Mouse (Mus musculus) testis, adult 2 months (tissue): Measurements from ENCODE around the gene Lars2. TPM values are rescaled to one million over a fixed set of nuclear protein-coding genes. Genes with fewer than 3 reads are reported as not detected.

Source experiments
- H3K27ac ChIP-seq: fragments of 200-500 bp; 2 replicates; pipeline ENCODE4 v1.5.1; 2012; ENCODE audit warnings: low read depth, low read length; ENCODE audit not compliant: control insufficient read depth, insufficient read depth
- H3K27me3 ChIP-seq: fragments of 200-500 bp; 2 replicates; pipeline ENCODE4 v1.6.1; 2012; ENCODE audit warnings: mild to moderate bottlenecking, low read length, moderate library complexity; ENCODE audit not compliant: control insufficient read depth, insufficient read depth
- H3K36me3 ChIP-seq: fragments of 200-500 bp; 2 replicates; pipeline ENCODE4 v1.6.1; 2012; ENCODE audit warnings: mild to moderate bottlenecking, low read length; ENCODE audit not compliant: control insufficient read depth, insufficient read depth
- H3K4me1 ChIP-seq: fragments of 200-500 bp; 2 replicates; pipeline ENCODE4 v1.6.1; 2012; ENCODE audit warnings: low read length; ENCODE audit not compliant: control insufficient read depth, insufficient read depth
- H3K4me3 ChIP-seq: fragments of 200-500 bp; 2 replicates; pipeline ENCODE4 v1.5.1; 2012; ENCODE audit warnings: low read depth, mild to moderate bottlenecking, low read length, moderate library complexity, mixed read lengths; ENCODE audit not compliant: control insufficient read depth
- CTCF ChIP-seq: fragments of 200-500 bp; IDR thresholded peaks from 2 replicates; pipeline ENCODE4 v1.5.1; 2012; ENCODE audit warnings: low read depth, mild to moderate bottlenecking, inconsistent platforms, low read length, moderate library complexity; ENCODE audit not compliant: control insufficient read depth, insufficient read depth, insufficient replicate concordance
- POLR2A ChIP-seq: fragments of 200-500 bp; IDR thresholded peaks from 2 replicates; pipeline ENCODE4 v1.6.1; 2012; ENCODE audit warnings: low read depth, mild to moderate bottlenecking, inconsistent platforms, low read length, moderate library complexity; ENCODE audit not compliant: control insufficient read depth
- polyA plus RNA-seq: library from polyadenylated mRNA; depleted of rRNA; stranded (reverse); fragments of >200 nt; gene quantifications from 2 replicates; pipeline ENCODE4 v1.2.3, GENCODE M21; 2012

Lars2 gene
- polyA plus RNA-seq, 1 experiment, result 685 TPM

DNA sequence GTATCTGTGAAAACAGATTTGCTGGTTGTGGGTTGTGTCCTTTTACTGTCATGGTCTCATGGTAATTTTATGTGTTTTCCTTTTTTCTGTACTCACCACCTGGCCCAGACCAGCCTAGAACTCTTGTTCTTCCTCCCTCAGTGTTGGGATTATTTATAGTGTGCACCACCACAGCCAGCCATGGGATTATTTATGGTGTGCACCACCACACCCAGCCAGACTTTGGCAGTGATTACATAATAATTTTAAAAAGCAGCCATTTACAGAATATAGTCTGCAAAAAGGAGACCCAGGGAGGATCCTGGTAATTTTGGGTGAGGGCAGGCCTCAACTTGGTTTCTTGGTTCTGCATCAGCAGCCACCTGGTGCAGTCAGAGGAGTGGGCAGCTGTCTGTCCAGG, 81.9 kb downstream of the Lars2 start:
- TF ChIP-seq CTCF (no peak), POLR2A (no peak)
- no peaks in the 10 kb centered on the region for H3K4me1 ChIP-seq
- H3K36me3 ChIP-seq, result no peaks in the 10 kb centered on the region
- H3K27ac ChIP-seq, result no peak overlapping the region
- H3K4me3 ChIP-seq, result no peak overlapping the region
- H3K27me3 ChIP-seq, result no peaks in the 10 kb centered on the region

DNA sequence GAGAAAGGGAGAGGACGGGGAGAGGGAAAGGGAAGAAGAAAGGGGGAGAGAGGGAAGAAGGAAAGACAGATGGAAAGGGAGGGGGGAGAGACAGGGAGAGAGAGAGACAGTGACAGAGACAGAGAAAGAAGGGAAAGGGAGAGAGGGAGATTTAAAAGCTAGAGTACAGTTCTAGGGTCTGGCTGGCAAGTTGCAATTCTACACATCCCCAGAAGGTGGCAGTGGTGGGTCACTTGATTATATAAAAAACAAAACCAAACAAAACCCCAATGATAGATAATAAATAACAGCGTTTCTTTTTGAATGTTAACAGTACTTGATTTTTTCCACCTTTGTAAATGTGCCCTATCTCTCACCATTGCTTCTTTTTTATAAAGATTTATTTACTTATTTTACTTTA, 83.4 kb downstream of the Lars2 start:
- Histone ChIP-seq H3K36me3 (no peaks in the 10 kb centered on the region), H3K27me3 (no peaks in the 10 kb centered on the region), H3K4me3 (no peak overlapping the region), H3K4me1 (no peaks in the 10 kb centered on the region), H3K27ac (no peak overlapping the region)
- no peak for TF ChIP-seq POLR2A
- TF ChIP-seq CTCF, result no peak

DNA sequence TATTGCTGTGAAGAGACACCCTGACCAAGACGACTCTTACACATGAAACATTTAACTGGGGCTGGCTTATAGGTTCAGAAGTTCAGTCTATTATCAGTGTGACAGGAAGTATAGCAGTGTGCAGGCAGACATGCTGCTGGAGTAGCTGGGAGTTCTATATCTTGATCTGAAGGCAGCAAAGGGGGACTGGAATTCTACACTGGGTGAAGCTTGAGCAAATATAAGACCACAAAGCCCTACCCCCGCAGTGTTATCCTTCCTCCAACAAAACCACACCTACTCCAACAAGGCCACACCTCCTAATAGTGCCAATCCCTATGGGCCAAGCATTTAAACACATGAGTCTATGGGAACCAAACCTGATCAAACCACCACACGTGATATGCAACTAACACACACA, 85.0 kb downstream of the Lars2 start:
- no peaks in the 10 kb centered on the region for H3K36me3 ChIP-seq
- no peak overlapping the region for H3K4me3 ChIP-seq
- TF ChIP-seq POLR2A, result no peak
- TF ChIP-seq CTCF, result no peak
- no peaks in the 10 kb centered on the region for H3K4me1 ChIP-seq
- no peak overlapping the region for H3K27ac ChIP-seq
- H3K27me3 ChIP-seq, result no peaks in the 10 kb centered on the region

DNA sequence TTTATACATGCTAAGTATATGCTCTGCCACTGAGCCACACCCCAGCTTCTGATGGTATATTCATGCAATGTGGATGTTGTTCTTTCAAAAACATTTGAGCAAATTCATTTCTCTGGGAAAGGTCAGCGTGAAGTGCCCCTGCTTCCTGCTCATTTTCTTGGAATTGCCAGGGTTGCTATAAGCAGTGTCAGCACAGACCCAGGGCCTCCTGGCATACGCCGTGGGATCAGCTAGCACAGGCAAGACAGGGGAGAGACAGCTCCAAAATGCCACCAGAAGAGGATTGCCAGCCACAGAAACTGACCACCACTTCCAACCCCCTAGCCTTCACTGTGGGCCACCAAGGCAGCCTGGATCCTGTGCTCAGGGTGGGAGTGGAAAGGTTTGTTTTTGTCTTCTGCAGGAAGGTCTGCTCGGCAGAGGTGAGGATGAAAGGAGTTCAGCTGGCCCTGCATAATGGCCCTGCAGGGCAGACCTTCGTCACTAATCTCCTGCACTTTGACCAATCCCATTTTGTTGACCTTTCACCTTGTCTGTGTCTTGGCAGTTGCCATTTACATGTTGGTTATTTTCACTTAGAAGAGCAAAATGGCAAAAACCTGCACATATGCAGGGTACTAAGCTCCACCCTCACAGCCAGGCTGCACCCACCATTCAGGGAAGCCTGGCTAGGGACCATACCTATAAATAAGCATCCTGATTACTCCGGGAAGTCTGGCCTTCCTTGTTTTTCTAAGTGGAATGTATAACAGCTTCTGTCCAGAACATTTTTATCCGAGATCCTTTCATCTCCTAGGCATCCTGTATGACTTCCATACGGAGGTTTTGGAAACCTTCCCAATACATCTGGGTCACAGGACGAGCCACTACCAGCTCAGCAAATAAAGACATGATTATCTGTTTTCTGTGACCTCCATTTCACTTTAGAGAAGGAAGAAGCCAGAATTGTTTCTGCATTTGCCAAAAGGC, 90.2 kb downstream of the Lars2 start:
- no peaks in the 10 kb centered on the region for H3K36me3 ChIP-seq
- TF ChIP-seq CTCF (no peak), POLR2A (no peak)
- H3K4me3 ChIP-seq, result no peak overlapping the region
- H3K27ac ChIP-seq, result no peak overlapping the region
- no peaks in the 10 kb centered on the region for H3K27me3 ChIP-seq
- no peaks in the 10 kb centered on the region for H3K4me1 ChIP-seq

DNA sequence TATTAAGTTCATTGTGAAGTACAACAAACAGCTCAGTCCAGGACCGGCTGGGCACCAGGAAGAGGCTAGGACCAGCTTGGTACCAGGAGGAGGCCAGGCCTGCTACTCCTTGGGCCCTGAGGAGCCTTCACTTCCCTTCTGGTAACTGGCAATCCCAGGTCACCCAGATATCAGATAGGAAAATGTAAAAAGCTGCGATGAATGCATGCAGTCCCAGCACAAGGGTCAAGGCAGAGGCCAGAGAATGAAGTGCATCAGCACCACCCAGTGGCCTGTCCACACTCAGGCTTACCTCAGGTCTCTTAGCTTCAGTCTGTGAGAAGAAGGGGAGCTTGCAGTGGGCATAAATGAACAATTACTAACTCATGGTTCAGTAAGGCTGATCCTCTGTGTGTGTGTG, 90.9 kb downstream of the Lars2 start:
- H3K4me3 ChIP-seq, result no peak overlapping the region
- no peaks in the 10 kb centered on the region for H3K27me3 ChIP-seq
- H3K27ac ChIP-seq, result no peak overlapping the region
- TF ChIP-seq CTCF, result peak; percentile 33; the same call in 1 of the 2 replicates
- TF ChIP-seq POLR2A, result no peak
- H3K36me3 ChIP-seq, result no peaks in the 10 kb centered on the region
- H3K4me1 ChIP-seq, result no peaks in the 10 kb centered on the region

DNA sequence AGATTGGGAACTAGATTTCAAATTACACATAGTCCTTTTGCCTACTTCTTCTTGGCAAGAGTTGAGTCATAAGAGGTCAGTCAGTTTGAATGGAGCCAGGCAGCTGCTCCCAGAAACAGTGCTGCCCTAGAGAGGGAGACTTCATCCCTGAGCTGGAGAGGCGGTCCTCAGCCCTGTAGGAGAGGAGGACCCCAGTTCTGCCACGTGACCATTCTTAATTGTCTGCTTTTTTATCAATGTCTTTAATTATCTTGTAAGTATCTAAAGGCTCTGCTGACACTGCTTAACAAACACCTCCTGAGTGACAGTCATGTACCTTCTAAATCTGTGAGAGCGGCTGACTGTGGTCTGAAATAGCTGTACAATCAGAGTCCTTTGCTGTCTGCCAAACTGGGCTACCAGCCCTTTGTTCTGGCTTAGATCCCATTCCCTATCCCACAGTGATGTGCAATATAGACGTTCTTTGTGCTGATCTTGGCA, 100.5 kb downstream of the Lars2 start:
- no peaks in the 10 kb centered on the region for H3K36me3 ChIP-seq
- no peaks in the 10 kb centered on the region for H3K4me1 ChIP-seq
- H3K27ac ChIP-seq, result no peak overlapping the region
- H3K4me3 ChIP-seq, result no peak overlapping the region
- no peak for TF ChIP-seq CTCF
- TF ChIP-seq POLR2A, result no peak
- H3K27me3 ChIP-seq, result no peaks in the 10 kb centered on the region

DNA sequence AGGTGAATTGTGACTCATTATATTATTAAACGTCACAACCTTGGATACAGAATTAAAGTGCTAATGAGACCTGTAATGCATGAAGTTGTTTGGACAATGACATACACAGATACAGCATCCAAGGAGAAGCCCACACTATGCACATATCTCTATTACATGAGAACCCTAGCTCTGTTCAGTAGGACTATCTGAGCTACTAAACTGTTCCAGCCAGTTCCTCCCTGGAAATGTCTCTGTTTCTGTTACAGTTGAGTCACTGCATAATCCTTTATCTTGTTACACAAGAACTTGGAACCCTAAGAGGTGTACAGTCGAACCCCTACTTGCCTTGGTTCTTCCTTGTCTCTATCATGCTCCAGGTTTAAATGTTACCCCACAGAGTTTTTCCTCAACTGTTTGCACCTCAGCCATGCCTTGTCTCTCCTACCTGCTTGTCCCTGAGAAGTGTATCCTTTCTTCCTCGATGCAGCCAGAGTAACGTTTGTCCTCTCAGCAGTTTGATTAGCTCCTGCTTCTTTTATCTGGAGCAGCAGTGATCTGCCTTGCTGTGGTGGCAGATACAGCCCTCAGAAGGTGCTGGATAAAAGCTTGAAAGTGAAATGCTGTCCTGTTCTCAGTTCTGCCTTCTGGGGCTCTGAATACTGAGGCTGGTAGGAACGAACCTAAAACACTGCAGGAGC, 101.8 kb downstream of the Lars2 start:
- TF ChIP-seq POLR2A (no peak), CTCF (no peak)
- H3K36me3 ChIP-seq, result no peaks in the 10 kb centered on the region
- no peak overlapping the region for H3K4me3 ChIP-seq
- no peaks in the 10 kb centered on the region for H3K27me3 ChIP-seq
- no peaks in the 10 kb centered on the region for H3K4me1 ChIP-seq
- H3K27ac ChIP-seq, result no peak overlapping the region
